Mouse (Mus musculus): ENCODE data around the gene Nf2.

The Nf2 gene

DNA sequence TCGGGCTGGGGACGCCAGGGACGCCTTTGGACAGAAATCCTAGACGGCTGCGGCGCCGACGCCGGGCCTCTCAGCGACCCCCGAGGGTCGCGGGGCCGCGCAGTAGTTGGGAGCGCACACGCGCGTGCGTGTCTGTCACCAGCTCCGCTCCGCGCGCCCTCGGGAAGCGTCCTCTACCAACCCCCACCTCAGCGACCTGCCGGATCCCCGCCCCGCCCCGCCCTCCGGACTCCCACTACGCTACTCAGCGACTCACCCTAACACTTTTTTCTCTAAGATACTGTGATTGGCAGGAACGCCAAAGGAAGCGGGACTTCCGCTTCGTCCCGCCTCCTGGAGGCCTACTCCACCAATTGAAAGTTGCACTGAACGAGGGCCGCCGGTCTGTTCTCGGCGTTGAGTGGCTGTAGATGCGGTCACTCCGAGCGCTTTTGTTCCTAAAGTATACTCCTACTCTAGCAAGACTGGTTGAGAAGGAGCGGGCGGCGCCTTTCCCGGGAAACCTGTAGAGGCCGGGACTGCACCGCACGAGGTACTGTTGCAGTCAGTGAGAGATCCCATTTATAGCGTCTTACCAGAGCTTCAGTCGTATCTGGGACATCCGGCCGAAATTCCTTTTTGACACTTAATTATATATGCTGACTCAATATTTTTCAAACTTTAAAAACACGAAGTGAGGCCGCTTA lies at the start of gene Nf2:
Gene Nf2, minus strand, starts transcription at position 279 of the 686 bp plus-strand sequence.
- DNase-seq = peak; percentile 89 to 93

DNA sequence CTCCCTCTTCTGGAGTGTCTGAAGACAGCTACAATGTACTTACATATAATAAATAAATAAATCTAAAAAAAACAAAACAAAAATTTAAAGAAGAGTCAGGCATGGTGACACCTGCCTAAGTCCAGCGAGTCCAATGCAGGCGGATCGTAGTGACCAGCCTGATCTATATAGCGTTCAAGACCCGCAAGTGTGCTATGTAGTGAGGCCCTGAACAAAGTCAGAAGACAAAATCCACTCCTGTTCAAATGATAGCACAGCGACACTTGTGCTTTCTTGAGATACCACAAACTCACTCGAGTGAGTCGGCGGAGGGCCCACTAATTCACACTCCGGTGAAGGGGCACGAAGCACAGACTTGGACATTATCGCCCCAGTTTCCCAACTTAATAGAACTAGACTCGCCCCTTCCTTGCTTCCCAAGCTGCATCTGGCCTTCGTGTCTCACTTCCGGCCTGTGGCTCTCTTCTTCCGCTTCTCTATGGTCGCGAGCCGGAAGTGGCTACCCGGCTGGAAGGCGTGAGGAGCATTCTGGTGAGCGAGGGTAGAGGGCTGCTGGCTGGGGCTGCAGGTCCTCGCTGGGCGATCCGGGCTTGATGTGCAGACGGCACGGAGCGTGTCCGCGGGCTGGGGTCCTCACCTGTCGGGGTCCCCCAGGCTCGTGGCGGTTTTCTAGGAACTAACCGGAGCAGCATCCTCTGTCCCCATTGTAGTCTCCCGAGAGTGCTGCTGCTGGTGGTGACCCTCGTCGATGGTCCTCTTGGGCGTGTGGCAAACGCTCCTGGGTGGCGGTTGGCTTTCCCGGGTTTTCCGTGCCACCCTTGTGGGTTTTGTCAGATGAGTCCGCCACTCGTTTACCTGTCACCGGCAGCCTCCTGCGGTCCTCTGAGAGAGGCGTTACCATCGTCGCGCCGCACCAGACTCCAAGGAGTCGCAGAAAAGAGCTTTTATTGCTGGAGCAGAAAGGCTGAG lies 45.8 kb upstream of the Nf2 start, which contains the start of gene Thoc5:
Gene Thoc5, plus strand, starts transcription at position 473 of the 969 bp plus-strand sequence.
- peak; percentile 63 to 69 for DNase-seq

DNA sequence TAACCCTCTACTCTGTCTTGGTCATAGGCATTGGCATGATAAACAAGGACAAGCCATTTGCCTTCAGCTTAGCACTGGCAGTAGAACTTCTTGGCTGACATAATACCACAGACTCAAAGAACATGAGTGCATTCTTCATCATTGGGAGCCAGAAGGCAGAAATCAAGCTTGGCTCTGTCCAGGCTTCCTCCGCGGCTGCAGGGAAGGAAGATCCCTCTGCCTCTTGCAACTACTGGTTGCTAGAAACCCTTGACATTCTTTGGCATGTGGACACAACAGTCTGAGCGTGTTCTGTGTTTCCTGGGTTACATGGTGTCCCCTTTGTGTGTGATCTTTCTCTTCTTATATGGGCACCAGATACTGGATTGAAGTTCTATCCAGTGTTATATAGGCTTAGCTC lies 37.7 kb upstream of the Nf2 start:
- DNase-seq = no peak

DNA sequence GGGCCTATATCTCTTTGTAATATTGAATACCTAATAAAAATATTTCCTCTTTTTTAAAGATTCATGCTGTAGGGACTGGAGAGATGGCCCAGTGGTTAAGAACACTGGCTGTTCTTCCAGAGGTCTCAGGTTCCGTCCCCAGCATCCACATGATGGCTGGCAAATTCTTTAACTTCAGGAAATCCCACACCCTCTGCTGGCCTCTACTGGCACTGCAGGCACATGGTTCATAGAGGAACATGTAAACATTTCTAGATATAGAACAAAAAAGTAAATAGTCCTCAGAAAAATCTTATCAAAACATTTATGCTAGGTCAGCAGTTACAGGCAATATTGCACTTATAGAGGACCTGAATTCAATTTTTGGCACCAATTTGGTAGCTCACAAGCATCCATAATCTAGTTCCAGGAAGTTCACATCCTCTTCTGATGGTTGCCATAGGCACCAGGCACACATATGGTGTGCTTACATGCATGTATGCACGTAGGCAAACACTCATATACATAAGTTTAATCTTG lies 36.1 kb upstream of the Nf2 start:
- peak; percentile 16 to 71 for DNase-seq

DNA sequence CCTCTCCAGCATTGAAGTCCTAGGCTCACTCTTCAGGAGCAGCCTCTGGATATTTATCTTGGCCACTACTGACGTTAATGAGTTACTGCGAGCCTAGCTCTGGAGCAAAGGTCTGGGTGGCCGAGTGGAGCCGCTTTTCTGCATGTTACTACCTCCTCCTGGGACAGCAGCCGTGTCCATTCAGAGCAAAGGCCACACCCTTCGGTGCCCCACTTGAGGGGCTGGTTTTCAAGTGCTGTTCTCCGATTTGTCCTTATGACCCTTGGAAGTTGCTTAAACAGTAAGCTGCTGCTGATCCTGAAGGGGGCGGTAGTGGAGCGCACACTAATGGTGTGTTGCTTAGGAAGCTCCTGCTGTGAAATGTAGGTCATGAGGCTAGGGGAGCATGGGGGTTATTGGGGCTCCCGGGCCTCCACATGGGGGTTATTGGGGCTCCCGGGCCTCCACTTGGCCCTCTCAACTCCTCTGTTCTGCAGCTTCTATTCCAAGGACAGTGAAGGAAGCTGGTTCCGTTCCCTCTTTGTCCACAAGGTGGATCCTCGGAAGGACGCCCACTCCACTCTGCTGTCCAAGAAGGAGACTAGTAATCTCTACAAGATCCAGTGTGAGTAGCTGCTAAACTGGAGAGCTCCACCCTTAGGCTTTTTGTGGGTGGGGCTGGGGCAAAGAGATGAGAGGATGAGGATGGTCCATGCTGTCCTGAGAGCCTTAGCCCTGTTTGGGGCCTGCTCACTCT lies 33.7 kb upstream of the Nf2 start:
- no peak for DNase-seq

DNA sequence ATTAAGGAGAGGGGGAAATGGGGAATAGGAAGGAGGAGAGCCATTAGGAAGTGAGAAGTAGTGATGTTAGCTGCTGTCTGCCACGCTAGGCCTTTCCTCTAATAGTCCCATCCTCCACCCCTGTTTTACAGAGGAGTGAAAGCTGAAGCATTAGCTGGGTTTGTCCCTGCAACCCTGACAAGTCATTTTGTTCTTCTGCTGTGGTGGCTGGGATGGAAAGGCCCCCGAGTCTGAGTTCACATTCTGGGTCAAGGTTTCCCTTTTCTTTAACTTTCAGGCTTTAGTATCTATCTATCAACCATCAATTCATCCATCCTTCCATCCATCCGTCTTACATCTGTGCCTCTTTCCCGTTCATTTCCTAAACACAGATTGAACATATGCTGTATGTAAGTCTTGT lies 31.8 kb upstream of the Nf2 start:
- DNase-seq = no peak

DNA sequence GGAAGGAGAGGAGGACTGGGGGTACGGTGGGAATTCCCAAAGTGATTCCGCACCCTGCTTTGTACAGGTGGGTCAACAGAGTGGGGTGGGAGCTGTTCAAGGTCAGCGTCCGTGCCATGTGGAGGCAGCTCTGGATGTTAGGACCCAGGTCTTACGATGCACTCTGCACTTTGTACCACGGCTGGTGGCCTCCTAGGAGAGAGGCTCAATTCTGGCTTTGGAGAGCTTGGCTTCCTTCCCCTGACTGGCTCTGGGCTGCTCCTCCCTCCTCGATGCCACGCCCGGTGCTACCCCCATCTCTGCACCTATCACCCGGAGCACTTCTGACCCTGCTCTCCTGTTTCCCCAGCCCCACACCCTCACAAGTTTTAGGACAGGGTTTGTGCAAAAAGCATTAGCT lies 25.2 kb upstream of the Nf2 start:
- no peak for DNase-seq

DNA sequence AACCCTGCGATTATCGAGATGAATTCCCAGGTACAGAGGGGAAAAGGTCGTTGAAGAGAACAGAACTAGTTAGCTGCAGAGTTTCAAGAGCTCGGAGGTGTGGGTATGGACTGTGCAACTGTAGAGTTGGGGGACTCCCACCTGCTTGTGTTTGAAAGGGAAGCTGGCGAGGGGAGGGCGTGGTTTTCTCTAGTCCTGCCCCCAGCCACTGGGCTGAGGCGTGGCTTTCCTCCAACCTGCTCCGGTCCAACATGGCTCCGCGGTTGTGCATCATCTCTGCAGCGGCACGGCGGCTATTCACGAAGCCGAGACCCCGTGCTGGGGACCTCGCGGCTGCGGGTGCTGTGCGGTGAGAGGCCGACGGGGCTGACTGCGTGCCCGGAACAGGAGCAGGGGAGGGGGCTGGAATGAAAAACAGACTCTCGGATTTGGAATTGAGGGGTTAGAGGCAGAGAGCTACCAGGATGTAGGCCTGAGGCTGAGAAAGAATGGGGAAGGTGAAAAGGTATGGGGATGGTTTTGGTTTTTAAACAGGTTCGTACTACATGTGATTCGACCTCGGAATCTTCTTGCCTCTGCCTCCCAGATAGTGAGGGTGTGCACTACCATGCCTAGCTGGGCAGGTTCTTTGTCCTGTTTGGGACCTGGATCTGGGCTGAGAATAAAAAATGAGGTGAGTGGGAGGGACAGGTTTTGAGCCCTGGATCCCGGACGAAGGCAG lies 24.6 kb upstream of the Nf2 start, which contains the start of gene Nipsnap1:
Gene Nipsnap1, plus strand, starts transcription at position 197 of the 721 bp plus-strand sequence.
- DNase-seq = peak; percentile 71 to 83

DNA sequence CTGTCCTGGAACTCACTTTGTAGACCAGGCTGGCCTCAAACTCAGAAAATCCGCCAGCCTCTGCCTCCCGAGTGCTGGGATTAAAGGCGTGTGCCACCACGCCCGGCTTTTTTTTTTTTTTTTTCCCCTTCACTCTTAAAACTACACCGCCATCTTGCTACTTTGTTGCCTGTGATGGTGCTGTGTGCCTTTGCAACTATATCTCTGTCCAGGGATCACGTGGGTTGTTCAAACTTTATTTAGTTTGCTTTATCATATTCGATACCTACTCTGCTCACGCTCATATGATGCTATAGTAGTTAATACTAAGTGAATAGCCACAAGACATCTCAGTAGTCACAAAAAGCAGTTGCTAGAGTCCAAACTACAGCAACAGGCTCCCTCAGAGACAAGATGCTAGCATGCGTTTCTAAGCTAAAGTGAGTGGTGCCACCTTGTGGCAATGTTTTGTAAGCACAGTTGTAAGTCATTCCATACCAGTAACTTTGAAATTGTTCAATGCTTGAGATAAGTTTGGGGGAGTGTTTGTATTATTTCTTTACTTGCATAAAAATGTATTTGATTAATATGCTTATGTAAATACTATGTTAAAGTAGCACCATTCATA lies 16.4 kb upstream of the Nf2 start:
- DNase-seq = peak in 1 of 2 experiments; percentile 64

DNA sequence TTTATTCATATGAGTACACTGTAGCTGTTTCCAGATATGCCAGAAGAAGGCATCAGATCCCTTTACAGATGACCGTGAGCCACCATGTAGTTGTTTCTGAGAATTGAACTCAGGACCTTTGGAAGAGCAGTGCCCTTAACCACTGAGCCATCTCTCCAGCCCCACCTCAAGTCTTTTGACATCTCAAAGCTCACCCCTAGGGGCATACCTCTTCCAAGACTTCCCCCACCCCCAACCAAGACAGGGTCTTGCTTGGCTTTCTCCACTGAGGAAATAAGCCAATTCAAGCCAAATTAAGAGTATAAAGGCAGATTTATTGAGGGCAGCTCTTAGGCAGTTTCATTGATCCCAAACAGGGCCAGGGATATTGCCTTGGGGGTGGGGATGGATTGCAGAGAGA lies 13.4 kb upstream of the Nf2 start:
- DNase-seq = no peak

DNA sequence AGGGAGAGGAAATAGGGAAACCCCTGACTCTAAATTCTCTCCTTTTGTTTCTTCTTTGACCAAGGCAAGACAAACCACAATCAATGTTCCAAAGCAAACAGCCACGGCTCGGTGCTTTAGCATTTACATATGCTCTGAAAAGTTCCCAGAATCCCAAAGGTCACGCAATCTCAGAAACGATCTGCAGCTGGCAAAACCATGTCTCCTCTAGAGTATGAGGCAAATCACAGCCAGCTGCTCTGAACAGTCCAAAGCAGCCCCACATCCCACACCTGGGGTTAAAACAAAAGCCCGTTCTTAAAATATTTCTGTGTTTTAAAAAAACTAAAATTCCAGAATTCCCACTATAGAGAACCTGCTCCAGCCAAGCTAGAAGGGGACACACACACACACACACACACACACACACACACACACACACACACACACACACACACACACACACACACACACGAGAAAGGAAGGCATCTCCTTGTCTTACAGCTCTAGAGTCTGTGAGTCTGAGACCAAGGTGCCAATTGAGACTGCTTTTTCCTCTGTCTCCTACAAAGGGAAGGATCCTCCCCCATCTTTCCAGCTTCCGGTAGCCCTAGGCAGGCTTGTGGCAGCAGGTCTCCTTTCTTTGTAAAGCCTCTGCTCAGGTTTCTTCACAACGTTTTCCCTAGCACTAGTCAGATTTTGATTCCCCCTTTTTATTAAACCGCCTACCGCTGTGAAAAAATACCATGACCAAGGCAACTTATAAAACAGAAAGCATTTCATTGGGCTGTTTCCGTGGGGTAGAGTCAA lies 12.7 kb upstream of the Nf2 start:
- DNase-seq = no peak

DNA sequence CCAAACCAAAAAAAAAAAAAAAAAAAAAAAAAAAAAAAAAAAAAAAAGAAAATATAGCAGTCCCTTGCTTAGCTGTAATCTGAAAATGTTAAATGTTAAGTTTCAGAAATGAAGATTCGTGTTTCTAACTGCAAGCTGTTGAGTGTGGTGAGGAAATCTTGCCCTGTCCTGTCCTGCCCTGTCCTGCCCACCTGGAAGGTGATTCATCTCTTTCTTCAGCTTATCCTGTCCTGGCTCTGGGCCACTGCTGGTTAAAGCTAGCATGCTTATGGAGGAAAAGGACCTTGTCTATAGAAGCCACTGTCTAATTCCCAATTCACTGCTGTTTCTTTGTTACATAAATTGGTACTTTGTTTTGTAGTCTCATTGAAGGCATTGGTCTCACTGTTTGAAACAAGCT lies 11.7 kb upstream of the Nf2 start:
- no peak for DNase-seq

DNA sequence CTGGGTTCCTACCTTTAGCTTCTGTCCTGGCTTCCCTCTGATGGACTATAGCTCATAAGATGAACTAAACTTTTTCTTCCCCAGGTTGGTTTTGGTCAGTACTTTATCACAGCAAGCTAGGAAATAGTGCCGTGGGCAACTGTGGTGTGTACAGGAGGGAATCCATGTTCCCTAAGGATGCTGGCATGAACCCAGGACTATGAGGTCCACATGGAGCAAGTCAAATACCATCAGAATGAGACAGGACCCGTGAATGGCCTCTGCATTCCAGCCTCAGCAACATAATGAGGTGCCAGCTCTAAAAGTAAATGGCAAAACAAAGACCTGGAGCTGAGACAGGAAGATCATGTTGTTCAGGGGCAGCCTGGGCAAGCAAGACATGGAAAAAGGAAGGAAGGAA lies 9.1 kb upstream of the Nf2 start:
- DNase-seq = no peak

DNA sequence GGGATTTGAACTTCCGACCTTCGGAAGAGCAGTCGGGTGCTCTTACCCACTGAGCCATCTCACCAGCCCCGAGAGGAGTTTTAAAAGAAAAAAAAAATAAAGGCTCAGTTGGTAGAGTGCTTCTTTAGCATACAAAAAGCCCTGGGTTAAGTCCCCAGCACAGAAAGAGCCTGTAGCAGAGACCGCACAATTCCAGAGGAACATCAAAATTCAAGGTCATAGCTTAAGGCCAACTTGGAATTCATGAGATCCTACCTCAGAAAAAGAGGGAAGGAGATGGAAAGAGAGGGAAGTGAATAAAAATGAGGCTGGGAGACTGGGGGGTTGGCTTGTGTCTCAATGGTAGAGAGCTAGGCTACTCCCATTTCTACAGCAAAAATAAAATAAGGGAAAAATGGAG lies 4.8 kb upstream of the Nf2 start:
- DNase-seq = no peak

DNA sequence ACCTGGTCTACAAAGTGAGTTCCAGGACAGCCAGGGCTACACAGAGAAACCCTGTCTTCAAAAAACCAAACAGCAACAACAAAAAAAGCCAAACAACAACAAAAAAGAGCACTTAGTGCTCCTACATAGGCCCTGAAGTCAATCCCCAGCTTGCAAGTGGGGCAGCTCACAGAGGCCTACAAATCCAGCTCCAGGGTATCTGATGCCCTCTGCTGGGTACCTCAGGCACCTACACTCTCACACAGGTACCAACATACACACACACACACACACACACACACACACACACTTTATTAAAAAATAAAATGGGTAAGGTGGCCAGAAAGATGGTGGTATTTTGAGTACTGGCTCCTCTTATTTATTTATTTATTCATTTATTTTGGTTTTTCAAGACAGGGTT lies 3.7 kb upstream of the Nf2 start:
- no peak for DNase-seq

DNA sequence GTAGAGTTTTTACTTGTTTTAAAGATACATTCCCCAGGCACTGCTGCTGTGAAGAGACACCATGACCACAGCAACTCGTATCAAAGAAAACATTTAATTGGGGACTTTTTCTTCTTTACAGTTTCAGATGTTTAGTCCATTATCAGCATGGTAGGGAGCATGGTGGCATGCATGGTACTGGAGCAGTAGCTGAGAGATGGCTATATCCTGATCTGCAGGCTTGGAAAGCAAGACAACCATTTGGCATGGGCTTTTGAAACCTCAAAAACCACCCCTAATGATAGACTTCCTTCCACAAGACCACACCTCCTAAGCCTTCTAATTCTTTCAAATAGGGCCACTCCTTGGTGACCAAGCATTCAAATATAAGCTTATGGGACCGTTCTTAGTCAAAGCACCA lies 1.1 kb upstream of the Nf2 start:
- DNase-seq = no peak

DNA sequence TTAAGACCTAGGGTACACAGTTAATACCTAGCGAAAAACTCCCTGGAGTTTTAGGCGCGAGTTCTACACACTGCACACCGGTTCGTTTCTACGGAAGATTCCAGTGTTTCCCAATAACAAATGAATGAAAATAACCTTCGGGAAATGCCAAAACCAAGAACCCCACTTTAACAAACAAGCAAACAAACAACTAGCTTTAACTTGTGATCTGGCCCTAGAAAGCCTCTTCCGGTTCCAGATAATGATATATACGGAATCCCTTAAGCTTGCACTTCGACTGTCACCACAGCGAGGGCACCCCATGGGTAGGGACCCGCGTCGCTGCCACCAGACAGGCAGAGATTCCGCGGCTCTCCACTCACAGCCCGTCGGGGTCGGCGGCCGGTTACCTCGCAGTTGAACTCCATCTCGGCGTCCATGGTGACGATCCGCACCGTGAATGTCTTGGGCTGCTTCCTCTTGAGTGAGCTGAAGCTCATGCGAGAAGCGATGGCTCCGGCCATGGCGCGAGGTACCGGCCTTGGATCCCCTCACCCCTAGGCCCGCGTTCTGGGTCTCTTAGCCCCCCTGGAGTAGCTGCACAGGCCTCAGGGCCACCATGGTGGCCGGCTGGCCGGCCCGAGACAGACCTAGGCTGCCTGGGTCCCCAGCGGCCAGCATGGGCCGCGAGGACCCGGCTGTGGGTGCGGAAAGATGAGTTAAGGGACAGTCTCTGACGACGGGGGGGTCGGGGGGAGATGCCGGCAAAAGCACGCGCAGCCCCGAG lies 670 bp downstream of the Nf2 start:
- peak; percentile 35 to 45 for DNase-seq

DNA sequence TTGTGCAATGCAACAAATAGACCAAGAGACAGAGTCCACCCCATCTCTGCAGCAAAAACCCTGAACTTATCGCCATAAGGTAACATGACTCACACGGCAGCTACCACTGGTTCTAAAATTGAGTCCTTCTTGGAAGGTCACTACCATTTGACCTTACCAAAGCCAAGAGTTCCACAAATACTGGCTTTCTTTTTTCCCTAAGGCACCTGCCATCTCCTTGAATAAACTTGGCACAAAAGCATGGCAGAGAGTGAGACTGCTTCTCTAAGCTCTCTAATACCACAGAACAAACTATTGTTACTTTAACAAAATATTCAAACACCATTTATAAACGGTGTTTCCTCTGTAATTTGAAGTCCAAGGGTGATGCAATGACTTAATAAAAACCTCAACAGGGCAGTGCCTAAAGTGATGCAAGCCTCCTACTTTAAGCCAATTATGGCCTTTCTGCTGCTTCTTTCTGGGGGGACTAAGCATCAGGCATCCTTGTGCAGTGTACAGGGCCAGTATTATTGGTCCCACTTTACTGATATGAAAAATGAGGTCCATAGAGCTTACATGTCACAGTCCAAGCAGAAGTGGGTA lies 8.3 kb downstream of the Nf2 start:
- no peak for DNase-seq

DNA sequence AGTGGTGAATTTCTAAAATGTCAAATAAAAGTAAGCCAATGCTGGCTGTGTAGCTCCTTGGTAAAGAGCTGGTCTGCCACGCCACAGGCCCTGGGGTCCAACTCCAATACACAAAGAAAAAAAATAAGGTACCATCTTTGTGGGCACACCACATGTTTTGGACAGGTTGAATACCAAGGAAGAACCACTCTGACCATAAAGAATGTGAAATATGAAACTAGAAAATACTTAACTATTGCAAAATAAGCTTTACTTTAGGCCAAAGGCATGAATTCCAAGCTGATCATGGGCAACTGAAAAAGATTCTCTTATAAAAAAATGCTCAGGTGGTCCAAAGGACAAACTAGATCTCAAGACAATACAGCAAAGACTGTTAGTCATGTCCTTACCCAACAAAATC lies 11.1 kb downstream of the Nf2 start:
- DNase-seq = no peak

DNA sequence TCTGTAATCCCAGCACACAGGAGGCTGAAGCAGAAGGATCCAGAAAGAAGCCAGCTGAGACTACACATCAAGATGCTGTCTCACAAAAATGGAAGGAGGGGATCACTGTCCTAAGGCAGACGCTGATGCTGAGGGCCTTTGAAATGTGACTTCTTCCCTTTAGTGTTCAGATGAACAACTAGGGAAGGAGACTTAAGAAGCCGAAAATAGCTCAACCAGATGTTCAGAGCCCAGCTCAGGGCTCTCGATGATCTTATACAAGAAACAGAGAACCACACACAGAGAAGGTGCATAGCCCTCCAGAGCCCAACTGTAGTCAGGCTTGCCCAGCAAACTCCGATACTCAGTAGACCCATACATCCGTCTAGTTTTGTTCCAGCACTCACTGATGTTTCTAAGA lies 12.0 kb downstream of the Nf2 start:
- no peak for DNase-seq

Measured in spleen, adult 18-20 months (tissue).